Mouse (Mus musculus): ENCODE results near the gene Atrip. TPM values are rescaled to one million over a fixed set of nuclear protein-coding genes. Genes with fewer than 3 reads are reported as not detected.

Atrip gene
- polyA plus RNA-seq, 1 experiment from 2014 or later: 32.8 TPM

GRCm38 (mm10) chr9:109056081-109056690 is 17.7 kb downstream of the Atrip start:
- Histone ChIP-seq H3K4me3 (replicated peaks) (no peak overlapping the region), H3K9ac (replicated peaks) (no peak overlapping the region), H3K27ac (replicated peaks) (no peak overlapping the region), H3K27me3 (replicated peaks) (no peaks in the 10 kb centered on the region), H3K4me2 (no peak overlapping the region), H3K9me3 (replicated peaks) (no peaks in the 10 kb centered on the region), H3K4me1 (peaks cover 33% of the 10 kb centered on the region), H3K36me3 (peaks cover 33% of the 10 kb centered on the region)
- ATAC-seq (ENCODE audit: low FRiP score): no peak
- 93% methylated on average over 17 of the region's 17 CpGs for WGBS

GRCm38 (mm10) chr9:109055271-109056030 is 18.5 kb downstream of the Atrip start:
- 90% methylated on average over 12 of the region's 12 CpGs for WGBS

GRCm38 (mm10) chr9:109054712-109055111 is 19.2 kb downstream of the Atrip start:
- peaks cover 31% of the 10 kb centered on the region for H3K4me1 ChIP-seq
- H3K4me2 ChIP-seq: peak overlapping the region; percentile 55
- peak overlapping the region; percentile 38 for H3K4me3 ChIP-seq (replicated peaks)
- H3K27ac ChIP-seq (replicated peaks): peak overlapping the region; percentile 74
- peak overlapping the region; percentile 47 for H3K9ac ChIP-seq (replicated peaks)
- ATAC-seq (ENCODE audit: low FRiP score): peak; percentile 82
- H3K27me3 ChIP-seq (replicated peaks): no peaks in the 10 kb centered on the region
- no peaks in the 10 kb centered on the region for H3K9me3 ChIP-seq (replicated peaks)
- H3K36me3 ChIP-seq: peaks cover 24% of the 10 kb centered on the region
- 14% methylated on average over 7 of the region's 7 CpGs for WGBS

More at GRCm38 (mm10) chr9:109055271-109056030, 18.5 kb downstream of the Atrip start:
- H3K27ac ChIP-seq (replicated peaks): peak overlapping the region; percentile 74
- H3K9me3 ChIP-seq (replicated peaks): no peaks in the 10 kb centered on the region
- peaks cover 33% of the 10 kb centered on the region for H3K4me1 ChIP-seq
- H3K27me3 ChIP-seq (replicated peaks): no peaks in the 10 kb centered on the region
- peak overlapping the region; percentile 38 for H3K4me3 ChIP-seq (replicated peaks)
- H3K9ac ChIP-seq (replicated peaks): peak overlapping the region; percentile 47
- H3K36me3 ChIP-seq: peaks cover 27% of the 10 kb centered on the region
- peak overlapping the region; percentile 55 for H3K4me2 ChIP-seq
- ATAC-seq (ENCODE audit: low FRiP score): no peak

GRCm38 (mm10) chr9:109053851-109054250 is 20.1 kb downstream of the Atrip start:
- WGBS: 82% methylated on average over 6 of the region's 6 CpGs
- H3K4me2 ChIP-seq: no peak overlapping the region
- no peaks in the 10 kb centered on the region for H3K9me3 ChIP-seq (replicated peaks)
- no peak for ATAC-seq (ENCODE audit: low FRiP score)
- H3K36me3 ChIP-seq: peaks cover 24% of the 10 kb centered on the region
- H3K4me1 ChIP-seq: peaks cover 23% of the 10 kb centered on the region
- H3K27me3 ChIP-seq (replicated peaks): no peaks in the 10 kb centered on the region
- H3K27ac ChIP-seq (replicated peaks): no peak overlapping the region
- no peak overlapping the region for H3K9ac ChIP-seq (replicated peaks)
- no peak overlapping the region for H3K4me3 ChIP-seq (replicated peaks)

- H3K36me3 ChIP-seq: peaks cover 22% of the 10 kb centered on the region
- no peaks in the 10 kb centered on the region for H3K27me3 ChIP-seq (replicated peaks)
- H3K4me3 ChIP-seq (replicated peaks): no peak overlapping the region
- no peak for ATAC-seq (ENCODE audit: low FRiP score)
- H3K9ac ChIP-seq (replicated peaks): no peak overlapping the region
- no peak overlapping the region for H3K27ac ChIP-seq (replicated peaks)
- 90% methylated on average over 3 of the region's 3 CpGs for WGBS
- H3K4me2 ChIP-seq: no peak overlapping the region
- H3K4me1 ChIP-seq: peaks cover 19% of the 10 kb centered on the region
- H3K9me3 ChIP-seq (replicated peaks): no peaks in the 10 kb centered on the region
Measured at GRCm38 (mm10) chr9:109053366-109053765, 20.6 kb downstream of the Atrip start.

- Histone ChIP-seq H3K4me1 (peaks cover 15% of the 10 kb centered on the region), H3K27ac (replicated peaks) (no peak overlapping the region), H3K36me3 (peaks cover 15% of the 10 kb centered on the region), H3K4me2 (no peak overlapping the region), H3K4me3 (replicated peaks) (no peak overlapping the region), H3K27me3 (replicated peaks) (no peaks in the 10 kb centered on the region), H3K9ac (replicated peaks) (no peak overlapping the region), H3K9me3 (replicated peaks) (no peaks in the 10 kb centered on the region)
- no peak for ATAC-seq (ENCODE audit: low FRiP score)
- WGBS: 92% methylated on average over 9 of the region's 9 CpGs
Measured at GRCm38 (mm10) chr9:109052490-109053260, 21.2 kb downstream of the Atrip start.

GRCm38 (mm10) chr9:109051651-109052489 is 22.1 kb downstream of the Atrip start:
- 90% methylated on average over 10 of the region's 10 CpGs for WGBS

GRCm38 (mm10) chr9:109051011-109051501 is 22.9 kb downstream of the Atrip start:
- peaks cover 13% of the 10 kb centered on the region for H3K4me1 ChIP-seq
- no peak overlapping the region for H3K27ac ChIP-seq (replicated peaks)
- H3K9me3 ChIP-seq (replicated peaks): no peaks in the 10 kb centered on the region
- no peak overlapping the region for H3K4me2 ChIP-seq
- no peak for ATAC-seq (ENCODE audit: low FRiP score)
- no peak overlapping the region for H3K4me3 ChIP-seq (replicated peaks)
- H3K27me3 ChIP-seq (replicated peaks): no peaks in the 10 kb centered on the region
- no peaks in the 10 kb centered on the region for H3K36me3 ChIP-seq
- WGBS: 93% methylated on average over 13 of the region's 13 CpGs
- H3K9ac ChIP-seq (replicated peaks): no peak overlapping the region

More at GRCm38 (mm10) chr9:109051651-109052489, 22.1 kb downstream of the Atrip start:
- Histone ChIP-seq H3K27me3 (replicated peaks) (no peaks in the 10 kb centered on the region), H3K4me3 (replicated peaks) (no peak overlapping the region), H3K4me1 (peaks cover 15% of the 10 kb centered on the region), H3K36me3 (peaks cover 7% of the 10 kb centered on the region), H3K9me3 (replicated peaks) (no peaks in the 10 kb centered on the region), H3K27ac (replicated peaks) (no peak overlapping the region), H3K9ac (replicated peaks) (no peak overlapping the region), H3K4me2 (no peak overlapping the region)
- no peak for ATAC-seq (ENCODE audit: low FRiP score)

GRCm38 (mm10) chr9:109050674-109050997 is 23.3 kb downstream of the Atrip start:
- 79% methylated on average over 3 of the region's 3 CpGs for WGBS
- Histone ChIP-seq H3K36me3 (no peaks in the 10 kb centered on the region), H3K4me3 (replicated peaks) (no peak overlapping the region), H3K27ac (replicated peaks) (no peak overlapping the region), H3K9me3 (replicated peaks) (no peaks in the 10 kb centered on the region), H3K27me3 (replicated peaks) (no peaks in the 10 kb centered on the region), H3K4me1 (peaks cover 13% of the 10 kb centered on the region), H3K4me2 (no peak overlapping the region), H3K9ac (replicated peaks) (no peak overlapping the region)
- no peak for ATAC-seq (ENCODE audit: low FRiP score)

- peaks cover 8% of the 10 kb centered on the region for H3K4me1 ChIP-seq
- H3K9me3 ChIP-seq (replicated peaks): no peaks in the 10 kb centered on the region
- H3K36me3 ChIP-seq: no peaks in the 10 kb centered on the region
- no peak for ATAC-seq (ENCODE audit: low FRiP score)
- H3K27me3 ChIP-seq (replicated peaks): no peaks in the 10 kb centered on the region
- no peak overlapping the region for H3K9ac ChIP-seq (replicated peaks)
- H3K4me2 ChIP-seq: no peak overlapping the region
- H3K27ac ChIP-seq (replicated peaks): no peak overlapping the region
- WGBS: 85% methylated on average over 9 of the region's 9 CpGs
- no peak overlapping the region for H3K4me3 ChIP-seq (replicated peaks)
Measured at GRCm38 (mm10) chr9:109049996-109050673, 23.8 kb downstream of the Atrip start.
